Mouse (Mus musculus) hindbrain, embryonic 10.5 days (tissue): ENCODE data around the gene Gm43738. TPM values are rescaled to one million over a fixed set of nuclear protein-coding genes. Genes with fewer than 3 reads are reported as not detected.
"Not testable (repeated sequence)": the region's sequence is repeated elsewhere in the genome, so short reads cannot be mapped to it uniquely, and the experiment has no call there.

Experiments used
- DNase-seq: peaks from one replicate; pipeline ENCODE4 v3.0.0-alpha.2; 2017; ENCODE audit warnings: low spot score
- H3K27ac ChIP-seq: fragments of 300-500 bp; sonication (generic); 2 replicates; pipeline ENCODE4 v1.5.1; 2016; ENCODE audit warnings: mild to moderate bottlenecking, moderate library complexity
- H3K27me3 ChIP-seq: fragments of 300-500 bp; sonication (generic); 2 replicates; pipeline ENCODE4 v1.6.1; 2016; ENCODE audit warnings: mild to moderate bottlenecking; ENCODE audit not compliant: poor library complexity, insufficient read depth, severe bottlenecking
- H3K36me3 ChIP-seq: fragments of 300-500 bp; sonication (generic); 2 replicates; pipeline ENCODE4 v1.6.1; 2016; ENCODE audit warnings: mild to moderate bottlenecking, moderate library complexity
- H3K4me1 ChIP-seq: fragments of 300-500 bp; sonication (generic); replicated peaks from 2 replicates; pipeline ENCODE4 v1.6.1; 2016; ENCODE audit warnings: mild to moderate bottlenecking
- H3K4me3 ChIP-seq: fragments of 300-500 bp; sonication (generic); 2 replicates; pipeline ENCODE4 v1.5.1; 2016; ENCODE audit warnings: mild to moderate bottlenecking, moderate library complexity
- H3K9me3 ChIP-seq: fragments of 300-500 bp; sonication (generic); 2 replicates; pipeline ENCODE4 v1.6.1; 2016; ENCODE audit warnings: mild to moderate bottlenecking, moderate library complexity
- WGBS: fragments of 180-500 bp; shearing (Covaris S2); methylation state at CpG from one replicate; pipeline ENCODE4 v1.1.7; 2016; 5-methylcytosine and 5-hydroxymethylcytosine counted together
- polyA plus RNA-seq: library from polyadenylated mRNA; unstranded; fragments of >200 nt; fragmentation: Nextera tagmentation; extraction: Ambion mirVana; gene quantifications from 2 replicates; pipeline ENCODE4 v1.2.1, GENCODE M21; 2016

Gene Gm43738
- polyA plus RNA-seq, 1 experiment from 2014 or later: 0.09 TPM

DNA sequence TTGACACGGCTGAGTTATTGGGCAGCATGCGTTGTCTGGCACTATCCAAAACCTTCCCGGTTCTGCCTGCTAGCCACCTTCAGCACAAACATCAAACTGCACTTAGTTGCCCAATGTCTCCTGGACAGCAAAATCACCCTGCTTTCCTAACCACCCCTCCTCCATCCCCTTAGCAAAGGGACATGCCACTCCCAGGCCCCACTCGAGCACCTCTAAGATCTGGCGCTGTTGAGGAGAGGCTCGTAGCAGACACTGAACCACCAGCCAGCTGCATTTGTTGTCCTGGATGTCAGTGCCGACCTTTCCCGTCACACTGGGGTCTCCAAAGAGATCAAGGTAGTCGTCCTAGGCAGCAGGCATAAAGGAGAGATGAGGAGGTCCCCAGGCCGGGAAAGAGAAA, 6.9 kb downstream of the Gm43738 start:
- Histone ChIP-seq H3K4me1 (peaks cover 49% of the 10 kb centered on the region), H3K9me3 (no peaks in the 10 kb centered on the region), H3K4me3 (no peak overlapping the region), H3K27me3 (peaks cover 50% of the 10 kb centered on the region), H3K36me3 (peaks cover 55% of the 10 kb centered on the region), H3K27ac (no peak overlapping the region)
- 89% methylated on average over 10 of the region's 10 CpGs for WGBS
- DNase-seq: no peak

DNA sequence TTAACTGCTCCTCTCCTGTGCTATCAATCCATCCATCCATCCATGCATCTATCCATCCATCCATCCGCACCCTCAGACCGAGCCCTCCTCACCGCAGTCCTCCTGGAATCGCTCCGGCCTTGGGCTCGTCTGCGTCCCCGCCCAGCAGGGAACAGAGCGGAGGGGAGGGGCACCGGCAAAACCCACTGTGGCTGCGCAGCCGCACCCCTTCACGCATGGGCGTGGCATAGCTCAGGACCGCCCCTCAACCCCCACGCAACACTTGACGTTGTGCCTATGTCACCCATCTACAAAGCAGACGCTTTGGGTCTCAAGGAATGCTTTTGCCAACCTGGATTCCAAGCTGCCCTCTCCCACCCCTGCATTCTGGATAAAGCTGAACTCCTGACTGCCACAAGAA, 7.7 kb downstream of the Gm43738 start, which contains the start of gene Rusc1:
Gene Rusc1 (minus strand): TSS at position 137 of the 400 bp plus-strand sequence.
- Histone ChIP-seq H3K4me1 (peaks cover 47% of the 10 kb centered on the region), H3K9me3 (no peaks in the 10 kb centered on the region), H3K36me3 (peaks cover 53% of the 10 kb centered on the region), H3K27me3 (peaks cover 58% of the 10 kb centered on the region), H3K27ac (peak within 1 kb of the TSS; percentile 79), H3K4me3 (peak within 1 kb of the TSS; percentile 74)
- 2% methylated on average over 18 of the region's 18 CpGs for WGBS
- DNase-seq: peak; percentile 83

DNA sequence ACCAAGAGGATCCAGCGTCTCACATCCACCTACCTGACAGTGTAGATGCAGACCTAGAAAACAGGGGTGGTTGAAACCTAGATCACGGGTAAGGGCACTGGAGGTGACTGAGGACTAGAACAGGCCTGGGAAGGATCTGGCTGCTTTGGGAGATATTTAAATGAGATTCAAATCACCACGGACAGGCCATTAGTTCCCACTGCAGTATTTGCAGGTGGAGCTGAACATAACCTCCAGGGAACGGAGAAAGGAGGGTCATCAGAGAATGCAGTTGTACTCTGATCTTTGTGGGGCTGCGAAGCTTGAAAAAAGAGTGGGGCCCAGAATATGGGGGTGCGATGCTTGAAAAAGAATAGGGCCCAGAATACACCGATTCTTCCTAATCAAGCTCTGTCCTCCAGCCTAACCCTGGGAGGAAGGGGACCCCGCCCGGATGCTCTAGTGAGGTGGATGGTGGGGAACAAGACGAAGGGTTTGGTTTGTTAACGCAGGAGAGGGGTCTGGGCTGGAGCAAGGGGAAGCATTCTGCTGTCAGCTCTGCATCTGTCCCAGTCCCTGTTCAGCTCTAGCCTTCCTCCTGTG, 8.3 kb downstream of the Gm43738 start:
- peaks cover 53% of the 10 kb centered on the region for H3K36me3 ChIP-seq
- peaks cover 64% of the 10 kb centered on the region for H3K27me3 ChIP-seq
- H3K9me3 ChIP-seq: no peaks in the 10 kb centered on the region
- peak overlapping the region; percentile 74 for H3K4me3 ChIP-seq
- peak overlapping the region; percentile 79 for H3K27ac ChIP-seq
- 15% methylated on average over 11 of the region's 11 CpGs for WGBS
- H3K4me1 ChIP-seq: peaks cover 53% of the 10 kb centered on the region
- DNase-seq: no peak

DNA sequence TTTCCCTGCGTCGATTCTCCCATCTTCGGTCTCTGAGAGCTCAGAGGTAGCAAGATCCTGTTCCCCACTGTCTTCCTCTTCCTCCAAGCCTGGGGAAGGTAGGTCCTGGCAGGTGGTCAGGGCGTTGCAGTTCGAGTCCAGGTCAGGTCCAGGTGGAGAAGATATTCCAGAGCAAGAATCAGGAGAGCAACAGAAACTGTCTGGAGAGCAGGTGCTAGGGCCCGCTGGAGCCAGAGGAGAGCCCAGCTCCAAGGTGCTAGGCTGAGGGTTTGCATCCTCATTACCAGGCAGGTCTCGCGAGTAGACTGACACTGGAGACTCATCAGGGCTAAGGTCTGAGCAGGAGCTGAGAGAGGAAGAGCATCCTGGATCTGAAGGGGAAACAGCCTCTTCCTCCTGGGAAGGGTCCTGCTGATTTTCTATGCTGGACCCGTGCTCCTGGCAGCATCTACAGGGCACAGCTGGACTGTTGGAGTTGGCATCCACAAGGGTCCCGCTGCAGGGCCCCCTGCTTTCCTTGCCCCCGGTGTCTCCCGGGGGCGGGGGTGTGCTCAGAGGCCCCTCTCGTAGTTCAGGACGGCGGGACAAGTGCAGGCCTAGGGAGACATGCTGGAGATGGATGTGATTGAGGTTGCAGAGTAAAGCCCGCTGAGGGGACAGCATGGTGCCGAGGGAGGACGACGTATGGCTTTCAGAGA, 8.9 kb downstream of the Gm43738 start:
- 8% methylated on average over 20 of the region's 20 CpGs for WGBS
- no peaks in the 10 kb centered on the region for H3K9me3 ChIP-seq
- H3K36me3 ChIP-seq: peaks cover 48% of the 10 kb centered on the region
- peaks cover 65% of the 10 kb centered on the region for H3K27me3 ChIP-seq
- peaks cover 55% of the 10 kb centered on the region for H3K4me1 ChIP-seq
- peak overlapping the region; percentile 74 for H3K4me3 ChIP-seq
- DNase-seq: peak; percentile 24
- peak overlapping the region; percentile 89 for H3K27ac ChIP-seq

DNA sequence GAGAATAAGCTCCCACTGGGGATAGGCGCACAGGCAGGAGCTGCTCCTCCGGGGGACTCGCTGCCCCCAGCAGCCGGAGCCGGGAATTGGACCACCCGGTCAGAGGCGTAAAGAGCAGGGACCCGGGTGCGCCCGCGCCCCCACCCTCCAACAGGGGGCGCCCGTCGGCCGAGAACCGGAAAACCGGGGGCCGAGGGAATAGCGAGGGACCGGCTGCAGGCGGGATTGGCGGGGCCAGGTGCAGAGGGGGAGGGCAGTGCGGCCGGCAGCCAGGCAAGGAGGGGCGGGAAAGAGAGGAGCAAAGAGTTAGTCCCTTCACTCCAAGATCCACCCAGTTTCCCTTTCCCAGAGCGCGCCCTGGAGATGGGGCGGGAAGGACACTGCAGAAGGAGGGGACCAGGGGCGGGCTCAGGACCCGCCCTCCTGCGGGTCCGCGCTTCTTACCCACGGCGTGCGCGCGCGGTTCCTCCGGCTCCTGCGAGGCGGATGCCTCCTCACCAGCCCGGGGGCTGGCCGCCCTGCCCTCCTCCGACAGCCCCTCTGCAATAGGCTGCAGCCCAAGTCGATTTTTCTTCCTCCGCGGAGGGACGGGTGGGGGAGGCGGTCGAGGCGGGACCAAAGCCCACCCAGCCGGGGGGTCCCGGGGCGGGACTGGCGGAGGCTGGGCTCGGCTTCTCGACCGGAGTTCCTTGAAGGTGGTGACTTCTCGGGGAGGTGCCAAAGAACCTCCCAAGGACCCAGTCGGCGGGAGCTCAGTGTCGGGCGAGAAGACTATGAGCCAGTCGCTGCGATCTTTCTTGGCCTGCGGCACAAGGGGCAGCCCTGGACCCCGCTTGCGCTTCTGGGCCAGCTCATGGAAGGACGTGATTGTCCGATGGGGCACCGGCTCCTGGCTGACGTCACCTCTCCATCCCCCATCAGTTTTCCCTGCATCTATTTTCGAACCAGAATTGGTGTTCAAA, 9.9 kb downstream of the Gm43738 start:
- Histone ChIP-seq H3K9me3 (no peaks in the 10 kb centered on the region), H3K4me1 (peaks cover 55% of the 10 kb centered on the region), H3K36me3 (peaks cover 46% of the 10 kb centered on the region), H3K27me3 (peaks cover 65% of the 10 kb centered on the region), H3K27ac (peak overlapping the region; percentile 89), H3K4me3 (peak overlapping the region; percentile 74)
- under 1% methylated on average over 73 of the region's 74 CpGs for WGBS
- peak; percentile 87 for DNase-seq

DNA sequence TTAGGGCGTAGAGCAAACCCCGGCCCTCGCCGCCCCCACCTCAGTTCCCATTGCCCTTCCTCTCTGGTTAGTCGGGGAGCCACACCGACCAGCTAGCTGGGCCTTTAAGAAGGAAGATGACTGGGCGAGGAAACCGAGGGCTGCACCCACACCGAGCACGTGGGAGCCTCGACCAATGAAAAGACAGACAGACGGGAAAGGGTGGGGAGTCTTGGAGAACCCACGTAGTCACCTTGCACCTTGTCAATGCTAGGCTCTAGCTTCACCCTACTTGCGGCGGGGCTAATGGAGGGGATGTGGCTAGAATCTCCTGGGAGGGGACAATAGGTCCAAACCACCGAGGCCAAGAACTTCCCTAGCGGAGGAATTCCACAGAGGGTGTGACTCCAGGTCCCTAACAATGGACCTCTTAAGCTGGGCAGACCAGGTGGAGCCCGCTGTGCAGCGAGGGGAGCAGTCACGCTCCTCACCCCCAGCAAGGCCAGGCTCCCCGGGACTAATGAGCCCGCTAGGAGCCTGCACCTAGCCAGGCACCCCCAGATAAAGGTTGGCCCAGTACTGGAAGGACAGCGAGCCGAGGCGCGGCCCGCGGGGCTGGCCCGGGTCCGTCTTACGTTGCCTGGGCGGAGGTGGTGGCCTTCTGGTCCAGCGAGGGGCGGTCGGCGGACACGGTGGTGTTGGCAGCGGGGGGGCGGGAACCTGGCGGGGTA, 10.9 kb downstream of the Gm43738 start:
- Histone ChIP-seq H3K27ac (peak overlapping the region; percentile 89), H3K4me1 (peaks cover 55% of the 10 kb centered on the region), H3K27me3 (peaks cover 65% of the 10 kb centered on the region), H3K4me3 (peak overlapping the region; percentile 74), H3K36me3 (peaks cover 39% of the 10 kb centered on the region), H3K9me3 (no peaks in the 10 kb centered on the region)
- under 1% methylated on average over 40 of the region's 40 CpGs for WGBS
- peak; percentile 81 for DNase-seq

DNA sequence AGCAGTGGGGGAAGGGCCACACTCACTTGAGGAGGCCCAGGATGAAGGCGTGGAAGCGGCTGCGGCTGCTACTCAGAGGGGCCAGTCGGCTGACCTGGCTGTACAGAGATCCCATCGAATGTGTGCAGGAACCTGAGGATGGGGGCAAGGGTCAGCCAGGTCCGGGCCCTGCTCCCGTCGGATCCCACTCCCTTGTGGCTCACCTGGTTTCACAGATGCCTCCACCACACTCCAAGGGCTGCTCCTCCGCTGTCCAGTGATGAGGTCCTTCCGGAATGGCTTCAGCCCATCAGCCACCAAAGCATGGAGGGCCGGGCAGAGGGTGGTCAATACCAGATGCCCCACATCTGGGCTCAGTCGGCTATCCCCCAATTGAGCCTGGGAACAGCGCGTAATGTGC, 11.9 kb downstream of the Gm43738 start:
- peak overlapping the region; percentile 74; the same call in 1 of the 2 replicates for H3K4me3 ChIP-seq
- H3K27me3 ChIP-seq: peaks cover 55% of the 10 kb centered on the region
- H3K9me3 ChIP-seq: no peaks in the 10 kb centered on the region
- DNase-seq: no peak
- no peak overlapping the region for H3K27ac ChIP-seq
- H3K4me1 ChIP-seq: peaks cover 55% of the 10 kb centered on the region
- 65% methylated on average over 14 of the region's 14 CpGs for WGBS
- peaks cover 39% of the 10 kb centered on the region for H3K36me3 ChIP-seq

DNA sequence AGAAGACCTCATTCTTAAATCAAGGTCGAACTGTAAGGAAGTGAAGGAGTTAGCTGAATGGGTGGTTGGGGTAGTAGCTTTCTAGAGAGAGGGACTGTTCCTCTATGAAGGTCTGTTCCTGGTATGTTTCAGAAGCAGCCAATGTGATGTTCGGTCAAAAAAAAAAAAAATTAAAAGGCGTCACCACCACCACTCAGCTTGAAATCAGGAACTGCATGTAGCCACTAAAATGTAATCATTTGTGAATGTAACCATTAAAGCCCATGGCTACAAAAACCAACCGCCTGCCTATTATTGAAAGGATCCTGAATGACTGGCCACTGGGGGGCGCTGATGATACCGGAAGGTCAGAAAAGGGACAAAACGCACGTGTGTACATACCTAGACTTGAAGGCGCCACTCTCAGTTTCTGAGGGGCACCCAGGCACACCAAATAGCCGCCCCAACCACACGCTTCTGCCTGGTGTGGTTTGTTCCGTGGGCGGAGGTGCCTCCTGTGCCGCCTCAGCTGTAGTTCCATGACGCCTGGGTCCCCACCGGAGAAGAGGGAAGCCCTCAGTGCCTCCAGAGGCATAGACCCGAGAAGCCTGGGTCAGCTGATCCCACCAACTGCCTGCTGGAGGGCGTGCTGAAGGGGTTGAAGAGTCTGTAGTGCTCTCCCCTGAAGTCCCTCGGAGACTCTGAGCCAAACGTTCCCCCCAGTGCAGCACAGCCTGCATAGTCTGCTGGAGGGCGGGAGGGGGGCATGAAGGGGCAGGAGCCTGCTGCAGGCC, 13.4 kb downstream of the Gm43738 start:
- peaks cover 46% of the 10 kb centered on the region for H3K4me1 ChIP-seq
- H3K27me3 ChIP-seq: peaks cover 42% of the 10 kb centered on the region
- H3K27ac ChIP-seq: peak overlapping the region; percentile 70
- peak; percentile 79 for DNase-seq
- 33% methylated on average over 21 of the region's 21 CpGs for WGBS
- peaks cover 41% of the 10 kb centered on the region for H3K36me3 ChIP-seq
- H3K9me3 ChIP-seq: no peaks in the 10 kb centered on the region
- H3K4me3 ChIP-seq: peak overlapping the region; percentile 34

DNA sequence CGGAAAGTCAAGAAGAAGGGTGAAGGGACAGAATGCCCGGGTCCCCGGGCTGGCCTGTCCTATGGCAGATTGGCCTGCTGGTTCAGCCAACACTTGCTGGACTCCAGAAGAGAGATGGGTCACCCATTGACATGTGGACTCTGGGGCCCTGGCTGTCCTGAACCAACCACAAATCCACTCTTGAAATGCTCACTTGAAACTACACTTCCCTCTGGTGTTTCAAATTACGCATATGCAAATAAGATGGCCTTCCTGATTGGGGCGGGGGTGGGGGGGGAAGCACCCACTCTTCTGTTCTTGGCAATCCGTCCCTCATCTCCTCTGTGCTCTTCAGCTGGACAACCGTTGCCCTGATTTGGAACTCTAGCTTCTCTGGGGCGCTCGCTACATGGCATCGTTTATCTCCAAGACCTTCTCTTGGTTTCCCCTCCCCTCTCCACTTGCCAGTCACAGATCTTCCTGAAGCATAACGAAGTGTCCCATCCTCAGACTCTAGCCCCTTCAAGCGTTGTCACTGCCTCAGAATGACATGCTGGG, 16.2 kb downstream of the Gm43738 start:
- H3K4me3 ChIP-seq: no peak overlapping the region
- peaks cover 19% of the 10 kb centered on the region for H3K4me1 ChIP-seq
- peaks cover 61% of the 10 kb centered on the region for H3K36me3 ChIP-seq
- no peak overlapping the region for H3K27ac ChIP-seq
- 88% methylated on average over 12 of the region's 12 CpGs for WGBS
- H3K9me3 ChIP-seq: no peaks in the 10 kb centered on the region
- no peak for DNase-seq
- H3K27me3 ChIP-seq: peaks cover 22% of the 10 kb centered on the region

DNA sequence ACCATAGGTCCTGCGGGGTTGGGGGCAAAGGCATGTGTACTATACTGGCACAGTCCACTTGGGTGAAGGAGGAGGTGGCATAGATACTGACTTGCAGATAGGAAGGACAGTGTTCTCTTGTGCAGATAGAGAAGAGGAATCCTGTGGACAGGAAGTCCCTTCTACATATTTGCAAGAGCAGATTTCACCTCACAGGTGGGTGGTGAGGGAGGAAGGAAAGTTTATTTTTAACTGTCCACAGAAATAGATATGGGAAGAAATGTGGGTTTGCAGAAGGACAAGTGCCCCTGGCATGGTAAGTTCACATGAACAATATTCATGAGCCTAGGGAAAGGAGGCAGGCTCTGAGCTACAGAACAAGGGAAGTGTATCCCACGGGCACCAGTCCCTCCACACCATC, 16.8 kb downstream of the Gm43738 start:
- Histone ChIP-seq H3K36me3 (peaks cover 67% of the 10 kb centered on the region), H3K4me3 (no peak overlapping the region), H3K27me3 (peaks cover 16% of the 10 kb centered on the region), H3K27ac (no peak overlapping the region), H3K4me1 (peaks cover 14% of the 10 kb centered on the region), H3K9me3 (no peaks in the 10 kb centered on the region)
- WGBS: 87% methylated on average over 2 of the region's 2 CpGs
- DNase-seq: no peak

DNA sequence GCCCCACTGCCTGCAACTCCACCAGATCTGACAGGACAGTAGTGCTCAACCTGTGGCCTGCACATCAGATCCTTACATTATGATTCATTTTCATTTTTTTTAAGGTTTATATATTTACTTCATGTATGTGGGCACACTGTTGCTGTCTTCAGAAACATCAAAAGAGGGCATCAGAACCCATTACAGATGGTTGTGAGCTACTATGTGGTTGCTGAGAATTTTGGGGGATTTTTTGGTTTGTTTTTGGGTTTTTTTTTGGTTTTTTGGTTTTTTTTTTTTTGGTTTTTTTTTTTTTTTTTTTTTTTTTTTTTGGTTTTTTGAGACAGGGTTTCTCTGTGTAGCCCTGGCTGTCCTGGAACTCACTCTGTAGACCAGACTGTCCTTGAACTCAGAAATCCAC, 18.6 kb downstream of the Gm43738 start:
- DNase-seq, H3K27ac ChIP-seq, H3K4me3 ChIP-seq, H3K27me3 ChIP-seq, H3K4me1 ChIP-seq, H3K9me3 ChIP-seq: not testable (repeated sequence)
- H3K36me3 ChIP-seq: peaks cover 70% of the 10 kb centered on the region
